Mouse (Mus musculus) MEL-GATA-1-ER (cell line): Measurements from ENCODE around the gene Fam83d.

Source experiments
- DNase-seq: peaks from one replicate; pipeline ENCODE4 v3.0.0-alpha.2; 2012; ENCODE audit warnings: low read depth; ENCODE audit errors: extremely low read depth

Gene Fam83d

GRCm38 (mm10) chr2:158745049-158745482, 22.8 kb upstream of the Fam83d start:
- no peak for DNase-seq

GRCm38 (mm10) chr2:158746164-158746563, 21.7 kb upstream of the Fam83d start:
- no peak for DNase-seq

DNA sequence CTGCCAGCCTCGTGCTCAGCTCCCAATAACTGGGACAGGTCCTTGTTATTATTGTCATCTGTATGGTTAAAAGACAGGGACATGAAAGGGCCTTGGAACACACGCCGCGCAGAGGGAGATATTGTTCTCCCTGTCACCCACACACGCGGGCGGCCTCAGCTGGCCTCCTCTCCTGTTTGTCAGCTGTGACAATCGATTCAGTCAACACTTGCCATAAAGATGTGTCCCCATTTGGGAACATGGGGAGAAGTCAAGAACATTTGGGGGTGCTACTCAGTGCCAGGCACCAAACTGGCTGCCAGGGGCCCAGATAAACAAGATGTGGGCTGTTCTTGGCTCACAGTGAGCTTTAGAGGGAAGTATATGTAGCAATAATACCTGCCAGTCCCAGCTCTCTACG, 18.5 kb upstream of the Fam83d start:
- DNase-seq = no peak

DNA sequence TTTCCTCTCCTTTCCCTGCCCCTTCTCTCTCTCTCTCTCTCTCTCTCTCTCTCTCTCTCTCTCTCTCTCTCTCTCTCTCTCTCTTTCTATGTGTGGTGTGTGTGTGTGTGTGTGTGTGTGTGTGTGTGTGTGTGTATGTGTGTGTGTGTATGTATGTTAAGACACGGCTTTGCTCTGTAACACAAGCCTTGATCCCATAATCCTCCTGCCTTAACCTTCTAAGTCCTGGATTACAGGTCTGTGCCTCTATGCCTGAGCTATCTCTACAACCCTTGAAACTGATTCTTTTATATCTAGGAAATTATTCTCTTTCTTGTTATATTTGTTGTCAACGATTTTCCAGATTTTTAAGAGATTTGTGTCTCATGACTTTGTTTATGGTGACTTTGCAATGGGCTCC, 7.7 kb upstream of the Fam83d start:
- DNase-seq = no peak

- DNase-seq = no peak
Observed at GRCm38 (mm10) chr2:158762339-158762738, 5.6 kb upstream of the Fam83d start.

GRCm38 (mm10) chr2:158768350-158768749, 457 bp downstream of the Fam83d start:
- DNase-seq = peak; percentile 42

- DNase-seq = no peak
Observed at GRCm38 (mm10) chr2:158768771-158769170, 878 bp downstream of the Fam83d start.

- DNase-seq = no peak
Observed at GRCm38 (mm10) chr2:158770126-158770757, 2.3 kb downstream of the Fam83d start.

DNA sequence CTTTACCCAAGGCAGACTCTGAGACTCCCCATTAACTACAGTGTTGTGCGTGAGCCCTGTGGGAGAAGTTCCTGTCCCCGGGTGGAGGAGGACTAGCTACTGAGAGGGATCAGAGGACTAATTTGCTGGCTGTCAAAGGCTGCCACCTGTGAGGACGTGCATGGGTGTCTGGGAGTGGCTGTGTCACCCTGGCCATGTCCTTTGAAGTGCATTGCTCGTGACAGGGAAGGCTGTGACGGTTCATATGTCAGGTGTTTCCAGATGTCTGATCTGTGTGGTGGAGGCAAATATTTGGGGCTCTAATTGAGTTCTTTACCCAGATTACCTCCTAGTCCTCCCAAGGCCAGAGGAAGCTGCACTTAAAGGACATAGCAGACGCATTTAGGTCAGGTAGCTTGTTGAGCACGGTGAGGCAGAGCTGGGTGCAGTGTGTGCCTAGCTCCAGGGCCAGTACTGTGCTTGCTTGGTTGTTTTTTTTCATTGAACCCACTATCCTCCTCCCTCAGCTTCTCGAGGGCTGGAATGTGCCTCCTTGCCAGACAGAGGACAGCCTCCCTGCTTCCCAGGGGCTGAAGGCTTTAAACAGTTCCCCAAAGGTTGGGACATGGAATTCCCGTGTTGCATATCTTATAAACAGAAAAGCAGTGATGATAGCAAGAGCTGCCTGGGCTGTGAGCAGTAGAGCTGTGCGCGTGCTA, 3.3 kb downstream of the Fam83d start:
- no peak for DNase-seq

DNA sequence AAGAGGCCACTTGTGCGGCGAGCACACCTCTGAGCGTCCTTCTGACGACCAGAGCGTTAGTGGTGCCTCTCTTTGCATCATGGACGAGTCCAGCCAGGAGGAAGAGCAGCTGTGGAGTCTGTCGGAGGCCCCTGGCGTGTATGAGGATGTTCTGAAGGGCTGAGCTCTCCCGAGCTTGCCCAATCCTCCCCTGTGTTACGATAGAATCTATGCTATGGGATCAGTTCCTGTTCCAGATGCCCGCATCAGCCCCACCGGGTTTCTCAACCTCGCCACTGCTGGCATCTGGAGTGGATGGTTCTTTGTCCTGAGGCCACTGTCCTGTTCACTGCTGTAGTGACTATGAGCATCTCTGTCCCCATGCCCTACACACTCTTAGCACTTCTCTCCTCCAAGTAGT, 4.9 kb downstream of the Fam83d start:
- DNase-seq = no peak

GRCm38 (mm10) chr2:158774886-158775285, 7.0 kb downstream of the Fam83d start:
- DNase-seq = no peak

DNA sequence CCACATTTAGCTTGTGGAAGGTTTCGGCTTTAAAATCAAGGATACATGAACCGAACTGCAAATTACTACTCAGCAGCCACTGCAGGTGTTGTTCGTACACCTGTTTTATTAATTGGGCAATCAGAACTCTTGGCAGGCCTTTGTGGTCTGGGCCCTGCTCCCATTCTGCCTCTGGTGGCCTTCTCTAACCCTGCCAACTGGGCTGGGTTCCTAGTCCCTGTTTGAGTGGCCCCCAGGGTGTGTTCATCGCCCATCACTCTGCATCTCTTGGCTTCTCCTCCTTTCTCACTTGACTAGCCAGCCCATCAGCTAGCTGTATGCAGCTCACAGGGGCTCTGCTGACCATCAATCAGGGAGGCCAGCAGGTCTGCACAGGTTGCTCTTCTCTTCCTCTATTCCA, 8.8 kb downstream of the Fam83d start:
- DNase-seq = no peak

GRCm38 (mm10) chr2:158777490-158777889, 9.6 kb downstream of the Fam83d start:
- no peak for DNase-seq

GRCm38 (mm10) chr2:158778349-158778748, 10.5 kb downstream of the Fam83d start:
- DNase-seq = no peak

GRCm38 (mm10) chr2:158781126-158781525, 13.2 kb downstream of the Fam83d start:
- no peak for DNase-seq

DNA sequence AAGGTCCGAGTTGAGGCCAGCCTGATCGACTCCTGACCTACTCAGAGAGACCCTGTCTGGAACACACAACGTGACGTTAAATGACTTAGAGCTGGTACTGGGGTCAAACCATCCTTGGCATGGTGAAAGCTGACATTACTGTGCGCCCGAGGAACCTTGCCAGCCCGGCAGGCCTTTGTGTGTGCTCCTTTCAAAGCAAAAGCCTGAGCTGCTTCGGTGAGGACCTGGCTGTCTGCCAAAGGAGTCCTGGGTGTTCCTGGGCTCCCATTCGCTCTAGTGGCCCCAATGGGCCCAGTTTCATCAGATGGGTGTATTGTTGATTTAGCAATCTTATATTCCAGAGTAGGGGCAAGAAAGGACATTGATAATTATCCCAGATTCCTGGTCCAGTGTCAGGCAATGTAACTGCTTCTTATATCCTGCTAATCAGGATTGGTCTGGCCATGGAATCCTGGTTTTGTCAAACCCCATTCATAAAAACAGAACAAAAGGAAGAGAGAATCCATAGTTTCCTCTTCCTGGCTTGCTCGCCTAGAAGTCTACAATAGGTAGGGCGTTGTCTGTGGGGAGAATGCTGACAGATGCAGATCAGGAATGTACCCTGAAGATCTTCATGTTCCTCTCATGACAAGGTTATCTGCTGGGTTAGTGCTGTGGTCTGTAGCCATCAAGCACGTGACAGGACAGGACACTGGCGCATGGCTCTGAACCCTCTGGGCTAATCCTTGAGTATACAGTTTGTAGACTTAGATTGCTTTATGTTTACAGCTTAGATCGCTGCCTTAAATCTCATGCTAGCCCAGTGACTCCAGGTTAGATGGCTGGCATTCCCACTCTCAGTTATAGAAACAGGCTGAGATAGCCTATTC, 19.3 kb downstream of the Fam83d start:
- DNase-seq = no peak

DNA sequence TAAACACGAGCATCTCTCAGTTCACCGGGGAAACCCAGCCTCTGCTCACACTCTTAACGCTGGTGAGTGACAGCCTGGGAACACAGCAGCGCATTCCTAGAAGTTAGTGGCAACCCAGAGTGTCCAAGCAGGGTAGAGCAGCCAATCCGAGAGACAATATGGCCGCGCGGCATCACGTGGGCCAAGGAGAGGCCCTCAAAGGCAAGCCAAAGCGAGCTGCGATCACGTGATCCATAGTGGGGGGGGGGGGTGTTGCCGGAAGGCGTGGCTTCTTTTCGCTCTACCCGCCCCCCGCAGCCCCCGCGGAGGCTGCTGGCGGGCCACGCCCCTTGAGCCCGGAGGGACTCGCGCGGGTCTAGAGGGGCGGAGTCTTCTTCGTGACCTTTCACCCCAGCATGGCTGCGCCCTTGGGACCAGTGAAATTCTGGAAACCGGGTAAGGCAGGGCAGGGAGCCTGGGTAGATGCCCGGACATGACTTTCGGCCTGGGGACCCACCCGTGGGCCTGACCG, 26.7 kb downstream of the Fam83d start, which contains the start of gene Dhx35:
Gene Dhx35 (plus strand): TSS at position 314 of the 511 bp plus-strand sequence.
- DNase-seq = peak; percentile 92

DNA sequence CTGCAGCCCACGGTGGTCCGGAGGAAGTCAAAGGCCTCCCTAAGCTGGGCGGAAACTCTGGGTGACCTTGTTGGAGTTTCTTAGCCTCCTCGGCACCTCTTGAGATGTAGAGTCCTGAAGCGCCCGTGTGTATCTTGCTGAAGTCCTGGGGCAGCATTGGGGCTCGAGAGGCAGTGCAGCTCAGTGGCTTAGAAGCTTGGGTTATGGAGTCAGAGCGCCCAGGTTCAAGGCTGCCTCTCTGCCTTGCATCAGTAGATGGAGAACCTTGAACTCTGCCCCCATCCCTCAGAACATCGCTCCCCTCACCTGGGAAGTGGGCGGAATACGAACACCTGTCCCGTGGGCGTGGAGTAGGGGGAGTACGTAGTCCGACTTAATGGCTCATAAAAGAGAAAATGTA, 27.1 kb downstream of the Fam83d start:
- no peak for DNase-seq

DNA sequence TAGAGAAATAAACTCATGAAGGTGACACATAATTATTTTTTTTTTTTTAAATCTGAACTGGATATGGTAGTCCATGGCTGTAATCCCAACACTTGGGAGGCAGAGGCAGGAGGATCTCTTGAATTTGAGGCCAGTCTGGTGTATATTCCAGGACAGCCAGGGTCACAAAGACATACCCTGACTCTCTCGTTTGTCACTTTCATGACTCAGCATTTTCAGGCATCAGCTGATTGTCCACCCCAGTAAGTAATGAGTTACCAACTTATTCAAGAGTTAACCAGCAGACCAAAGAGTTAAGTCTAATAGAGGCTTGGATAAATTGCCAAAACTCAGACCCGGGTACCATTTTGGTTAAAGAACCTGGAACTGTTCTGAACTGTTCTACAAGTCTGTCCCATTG, 28.0 kb downstream of the Fam83d start:
- DNase-seq = no peak

GRCm38 (mm10) chr2:158799328-158799727, 31.4 kb downstream of the Fam83d start:
- no peak for DNase-seq

DNA sequence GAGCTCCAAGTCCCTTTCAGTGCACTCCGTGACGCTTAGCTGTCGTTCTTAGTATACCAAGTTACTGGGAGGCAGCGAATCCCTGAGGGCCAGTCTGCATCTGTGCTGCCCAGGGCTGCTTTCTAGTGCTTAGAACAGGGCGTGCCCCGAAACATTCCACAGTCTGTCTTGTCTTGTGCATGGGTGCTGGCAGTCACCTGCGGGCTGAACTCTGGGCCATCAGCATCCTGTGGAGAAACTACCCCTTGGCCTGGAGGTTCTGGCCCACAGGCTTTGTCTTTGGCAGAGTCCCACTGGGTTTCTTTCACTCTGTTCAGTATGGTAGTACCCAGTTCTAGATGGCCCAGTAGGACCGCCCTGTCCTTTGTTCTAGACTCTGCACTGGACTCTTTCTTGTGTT, 32.9 kb downstream of the Fam83d start:
- DNase-seq = no peak

DNA sequence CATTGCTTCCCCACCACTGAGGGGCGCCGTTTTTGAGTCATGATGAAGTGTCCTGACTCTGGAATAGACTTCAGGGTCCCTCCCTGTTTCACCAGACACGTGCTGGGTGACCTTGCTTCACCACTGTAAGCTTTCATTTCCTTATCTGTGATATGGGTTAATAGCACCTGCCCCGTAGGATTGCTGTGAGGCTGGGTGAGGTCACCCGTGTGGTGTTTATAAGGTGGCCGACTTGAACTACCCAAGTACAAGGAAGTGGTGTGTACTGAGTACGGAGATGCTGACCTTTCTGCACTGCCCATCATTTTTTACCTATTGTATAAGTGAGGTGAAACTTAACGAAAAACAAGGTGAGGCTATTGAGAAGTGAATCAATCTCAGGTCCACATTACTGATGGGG, 35.7 kb downstream of the Fam83d start:
- no peak for DNase-seq
